Mouse (Mus musculus) embryonic facial prominence, embryonic 14.5 days (tissue): ENCODE results near the gene Ercc8. TPM values are rescaled to one million over a fixed set of nuclear protein-coding genes. Genes with fewer than 3 reads are reported as not detected.

ENCODE experiments used
- ATAC-seq: fragments of 200-750 bp; cut with Nextera tagmentation; 2 replicates; pipeline ENCODE4 v1.8.0; 2017; ENCODE audit warnings: low read depth, moderate number of reproducible peaks, moderate TSS enrichment
- DNase-seq: peaks from one replicate; pipeline ENCODE4 v3.0.0-alpha.2; 2015; ENCODE audit warnings: low spot score
- H3K27ac ChIP-seq: fragments of 300-500 bp; sonication (generic); replicated peaks from 2 replicates; pipeline ENCODE4 v1.5.1; 2014; ENCODE audit warnings: low read depth, mild to moderate bottlenecking, low read length, moderate library complexity
- H3K27me3 ChIP-seq: fragments of 300-500 bp; sonication (generic); replicated peaks from 2 replicates; pipeline ENCODE4 v1.6.1; 2014; ENCODE audit warnings: low read length; ENCODE audit not compliant: control insufficient read depth, insufficient read depth
- H3K36me3 ChIP-seq: fragments of 300-500 bp; sonication (generic); 2 replicates; pipeline ENCODE4 v1.6.1; 2014; ENCODE audit warnings: low read length, mixed read lengths; ENCODE audit not compliant: control insufficient read depth, insufficient read depth
- H3K4me1 ChIP-seq: fragments of 300-500 bp; sonication (generic); 2 replicates; pipeline ENCODE4 v1.6.1; 2014; ENCODE audit warnings: antibody characterized with exemption, low read length; ENCODE audit not compliant: control insufficient read depth, insufficient read depth
- H3K4me2 ChIP-seq: fragments of 300-500 bp; sonication (generic); 2 replicates; pipeline ENCODE4 v1.6.1; 2014; ENCODE audit warnings: low read depth, mild to moderate bottlenecking, low read length, moderate library complexity, mixed read lengths
- H3K4me3 ChIP-seq: fragments of 300-500 bp; sonication (generic); 2 replicates; pipeline ENCODE4 v1.5.1; 2014; ENCODE audit warnings: low read depth, mild to moderate bottlenecking, low read length
- H3K9ac ChIP-seq: fragments of 300-500 bp; sonication (generic); 2 replicates; pipeline ENCODE4 v1.6.1; 2014; ENCODE audit warnings: low read depth, mild to moderate bottlenecking, low read length, moderate library complexity, mixed read lengths
- H3K9me3 ChIP-seq: fragments of 300-500 bp; sonication (generic); 2 replicates; pipeline ENCODE4 v1.6.1; 2016; ENCODE audit warnings: low read length; ENCODE audit not compliant: control insufficient read depth
- WGBS: fragments of 180-500 bp; shearing (Covaris S2); extraction: QIAGEN DNeasy Blood & Tissue Kit; methylation state at CpG from one replicate; pipeline ENCODE4 v1.1.7; 2014; 5-methylcytosine and 5-hydroxymethylcytosine counted together
- polyA plus RNA-seq: library from polyadenylated mRNA; unstranded; fragments of >200 nt; fragmentation: Nextera tagmentation; extraction: Ambion mirVana; gene quantifications from 2 replicates; pipeline ENCODE4 v1.2.1, GENCODE M21; 2014

Gene Ercc8
- polyA plus RNA-seq, 1 experiment from 2014 or later, result 17.0 TPM

DNA sequence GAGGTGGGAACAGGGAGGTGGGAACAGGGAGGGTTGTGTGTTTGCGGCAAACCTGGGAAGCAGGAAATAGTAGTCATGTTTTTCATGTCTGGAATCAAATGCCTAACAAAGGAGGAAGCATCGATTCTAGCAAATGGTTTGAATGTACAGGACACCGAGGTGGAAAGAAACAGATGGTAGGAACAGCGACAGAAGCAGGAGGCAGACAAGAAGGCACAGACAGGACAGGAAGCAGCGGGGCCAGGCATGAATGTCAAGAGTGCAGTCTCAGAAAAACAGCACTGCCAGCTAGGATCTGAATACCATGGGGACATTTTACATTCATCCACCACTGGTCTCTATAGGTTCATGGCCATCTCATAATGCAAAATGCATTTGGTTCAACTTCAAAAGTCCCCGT is 36.9 kb downstream of the Ercc8 start:
- H3K9ac ChIP-seq, result no peak overlapping the region
- ATAC-seq, result no peak
- no peaks in the 10 kb centered on the region for H3K4me1 ChIP-seq
- peaks cover 20% of the 10 kb centered on the region for H3K36me3 ChIP-seq
- 88% methylated on average over 6 of the region's 6 CpGs for WGBS
- H3K4me2 ChIP-seq, result no peak overlapping the region
- DNase-seq, result no peak
- H3K27ac ChIP-seq, result no peak overlapping the region
- H3K4me3 ChIP-seq, result no peak overlapping the region
- no peaks in the 10 kb centered on the region for H3K9me3 ChIP-seq
- H3K27me3 ChIP-seq, result no peaks in the 10 kb centered on the region

GRCm38 (mm10) chr13:108204857-108205256 is 46.3 kb downstream of the Ercc8 start:
- 83% methylated on average over 3 of the region's 3 CpGs for WGBS
- Histone ChIP-seq H3K27me3 (no peaks in the 10 kb centered on the region), H3K4me2 (no peak overlapping the region), H3K9ac (no peak overlapping the region), H3K4me1 (no peaks in the 10 kb centered on the region), H3K9me3 (no peaks in the 10 kb centered on the region), H3K4me3 (no peak overlapping the region), H3K36me3 (no peaks in the 10 kb centered on the region), H3K27ac (no peak overlapping the region)
- ATAC-seq (no peak), DNase-seq (no peak)

- Histone ChIP-seq H3K27me3 (no peaks in the 10 kb centered on the region), H3K4me1 (no peaks in the 10 kb centered on the region), H3K27ac (no peak overlapping the region), H3K9ac (no peak overlapping the region), H3K4me3 (no peak overlapping the region), H3K4me2 (no peak overlapping the region), H3K36me3 (no peaks in the 10 kb centered on the region), H3K9me3 (no peaks in the 10 kb centered on the region)
- DNase-seq, result no peak
- no peak for ATAC-seq
- 88% methylated on average over 2 of the region's 2 CpGs for WGBS
Observed at GRCm38 (mm10) chr13:108207447-108207846, 48.9 kb downstream of the Ercc8 start.

DNA sequence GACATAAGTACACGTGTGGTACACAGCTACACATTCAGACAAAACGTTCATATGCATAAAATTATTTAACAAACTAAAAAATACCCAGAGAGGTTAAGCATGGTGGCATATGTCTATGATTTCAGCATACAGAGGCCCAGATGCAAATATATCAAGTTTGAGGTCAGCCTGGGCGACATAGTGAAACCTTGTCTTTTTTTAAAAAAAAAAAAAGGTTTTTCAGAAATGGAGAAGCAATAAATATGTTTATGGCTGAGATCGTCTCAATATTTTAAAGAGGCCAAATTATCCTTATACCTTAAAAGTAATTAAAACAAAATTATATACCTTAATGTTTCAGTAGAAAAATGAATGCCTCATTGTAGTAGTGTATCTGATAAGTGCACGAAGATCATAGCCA is 49.6 kb downstream of the Ercc8 start:
- Histone ChIP-seq H3K9ac (no peak overlapping the region), H3K4me1 (no peaks in the 10 kb centered on the region), H3K9me3 (no peaks in the 10 kb centered on the region), H3K27ac (no peak overlapping the region), H3K27me3 (peaks cover 1% of the 10 kb centered on the region), H3K4me2 (no peak overlapping the region), H3K36me3 (no peaks in the 10 kb centered on the region), H3K4me3 (no peak overlapping the region)
- WGBS, result 61% methylated on average over 5 of the region's 5 CpGs
- no peak for ATAC-seq
- no peak for DNase-seq

- Histone ChIP-seq H3K36me3 (no peaks in the 10 kb centered on the region), H3K27me3 (peaks cover 25% of the 10 kb centered on the region), H3K4me3 (no peak overlapping the region), H3K4me2 (no peak overlapping the region), H3K9me3 (no peaks in the 10 kb centered on the region), H3K27ac (no peak overlapping the region), H3K9ac (no peak overlapping the region), H3K4me1 (peaks cover 7% of the 10 kb centered on the region; the same call in 1 of the 2 replicates)
- ATAC-seq (no peak), DNase-seq (no peak)
- WGBS, result 90% methylated on average over 8 of the region's 8 CpGs
Observed at GRCm38 (mm10) chr13:108210960-108211359, 52.4 kb downstream of the Ercc8 start.

- H3K27ac ChIP-seq, result no peak overlapping the region
- no peak overlapping the region for H3K9ac ChIP-seq
- no peak overlapping the region for H3K4me3 ChIP-seq
- ATAC-seq (no peak), DNase-seq (no peak)
- H3K9me3 ChIP-seq, result no peaks in the 10 kb centered on the region
- H3K4me2 ChIP-seq, result no peak overlapping the region
- H3K27me3 ChIP-seq, result peaks cover 40% of the 10 kb centered on the region
- WGBS, result 39% methylated on average over 5 of the region's 5 CpGs
- H3K36me3 ChIP-seq, result no peaks in the 10 kb centered on the region
- peaks cover 7% of the 10 kb centered on the region; the same call in 1 of the 2 replicates for H3K4me1 ChIP-seq
Observed at GRCm38 (mm10) chr13:108212397-108213018, 54.0 kb downstream of the Ercc8 start.

- 0% methylated on average over 9 of the region's 40 CpGs for WGBS
- ATAC-seq (peak; percentile 97), DNase-seq (peak; percentile 81)
Observed at GRCm38 (mm10) chr13:108214081-108214484, 55.6 kb downstream of the Ercc8 start, which contains the start of gene Elovl7. Elovl7 (plus strand) TSS chr13:108214404.

DNA sequence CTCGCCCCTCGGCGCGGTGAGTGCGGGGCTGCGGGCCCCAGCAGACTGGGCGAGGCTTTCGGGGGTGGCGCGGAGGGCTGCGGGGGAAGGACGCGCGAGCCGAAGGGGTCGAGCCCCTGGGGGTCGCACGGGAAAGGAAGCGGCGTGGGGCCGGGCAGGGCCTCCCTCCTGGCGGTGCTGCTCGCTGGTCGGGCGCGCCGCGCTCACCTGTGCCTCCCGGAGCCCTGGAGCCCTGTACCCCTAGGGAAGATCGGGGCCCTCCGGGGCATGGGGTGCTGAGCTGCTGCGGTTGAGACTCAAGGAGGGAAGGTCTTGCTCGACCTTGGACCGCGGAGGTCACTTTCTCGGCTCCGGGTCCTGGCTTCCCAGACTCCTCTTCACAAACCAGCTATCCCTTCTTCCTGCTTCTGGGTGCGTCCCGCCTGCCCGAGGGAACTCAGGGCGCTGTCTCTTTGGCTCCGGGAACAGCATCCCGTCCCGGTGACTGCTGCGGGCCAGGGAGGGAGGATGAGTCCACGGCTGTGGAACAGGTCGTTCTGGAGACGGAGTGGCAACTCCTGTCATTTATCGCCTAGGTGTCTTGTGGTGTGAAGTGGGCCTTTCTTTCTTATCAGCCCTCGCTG is 56.1 kb downstream of the Ercc8 start:
- DNase-seq (no peak), ATAC-seq (peak; percentile 74)
- whole genome bisulfite sequencing, result 1% methylated on average over 28 of the region's 50 CpGs
- peak overlapping the region; percentile 76 for H3K4me3 ChIP-seq
- H3K27me3 ChIP-seq, result peaks cover 48% of the 10 kb centered on the region
- H3K4me1 ChIP-seq, result peaks cover 7% of the 10 kb centered on the region; the same call in 1 of the 2 replicates
- H3K36me3 ChIP-seq, result no peaks in the 10 kb centered on the region
- peak overlapping the region; percentile 100 for H3K4me2 ChIP-seq
- peak overlapping the region; percentile 65 for H3K9ac ChIP-seq
- H3K9me3 ChIP-seq, result no peaks in the 10 kb centered on the region
- H3K27ac ChIP-seq, result no peak overlapping the region

More at GRCm38 (mm10) chr13:108214081-108214484, 55.6 kb downstream of the Ercc8 start, which contains the start of gene Elovl7:
- no peak within 1 kb of the TSS for H3K27ac ChIP-seq
- no peaks in the 10 kb centered on the region for H3K9me3 ChIP-seq
- peak within 1 kb of the TSS; percentile 100 for H3K4me2 ChIP-seq
- peaks cover 48% of the 10 kb centered on the region for H3K27me3 ChIP-seq
- H3K36me3 ChIP-seq, result no peaks in the 10 kb centered on the region
- peak within 1 kb of the TSS; percentile 65 for H3K9ac ChIP-seq
- H3K4me1 ChIP-seq, result peaks cover 7% of the 10 kb centered on the region; the same call in 1 of the 2 replicates
- peak within 1 kb of the TSS; percentile 76 for H3K4me3 ChIP-seq
